Mouse (Mus musculus): ENCODE measurements around the gene Dusp2. TPM values are rescaled to one million over a fixed set of nuclear protein-coding genes. Genes with fewer than 3 reads are reported as not detected.
A peak's percentile ranks its signal among the peaks of the same experiment; 100 is the strongest.

Gene Dusp2
- polyA plus RNA-seq, 1 experiment = 163 TPM

DNA sequence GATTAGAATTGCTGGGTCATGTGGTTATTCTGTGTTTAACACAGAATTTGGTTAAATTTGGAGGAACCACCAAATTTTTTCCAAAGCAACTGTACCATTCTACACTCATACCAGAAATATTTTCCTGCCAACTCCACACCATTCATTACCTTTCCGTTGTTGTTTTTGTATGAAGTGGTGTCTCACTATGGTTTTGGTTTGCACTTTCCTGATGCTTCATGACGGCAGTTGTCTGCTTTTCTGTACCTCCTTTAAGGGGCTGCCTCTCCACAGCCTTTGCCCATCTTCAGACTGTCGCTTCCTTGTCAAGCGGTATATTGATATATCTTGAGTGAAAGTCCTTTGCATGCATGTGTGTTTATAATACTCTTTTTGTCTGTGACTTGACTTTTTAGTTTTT is 23.2 kb upstream of the Dusp2 start:
- 86% methylated on average over 4 of the region's 4 CpGs for WGBS
- Histone ChIP-seq H3K4me3 (ENCODE audit: control insufficient read depth, insufficient read depth, low read length) (no peak overlapping the region), H3K36me3 (ENCODE audit: control insufficient read depth, insufficient read depth, low read length) (no peaks in the 10 kb centered on the region), H3K27me3 (ENCODE audit: control insufficient read depth, insufficient read depth, low read length) (no peaks in the 10 kb centered on the region), H3K27ac (ENCODE audit: control insufficient read depth, insufficient read depth, low read length) (no peak overlapping the region), H3K4me1 (replicated peaks; ENCODE audit: control insufficient read depth, insufficient read depth, low read length) (peaks cover 30% of the 10 kb centered on the region)
- no peak for DNase-seq
- TF ChIP-seq POLR2A (IDR thresholded peaks at IDR 0.05; ENCODE audit: control insufficient read depth, extremely low read depth, insufficient read depth, low read length, poor library complexity) (no peak), CTCF (IDR thresholded peaks at IDR 0.05; ENCODE audit: borderline replicate concordance, control insufficient read depth, extremely low read depth, insufficient read depth, low read length, poor library complexity) (no peak)

DNA sequence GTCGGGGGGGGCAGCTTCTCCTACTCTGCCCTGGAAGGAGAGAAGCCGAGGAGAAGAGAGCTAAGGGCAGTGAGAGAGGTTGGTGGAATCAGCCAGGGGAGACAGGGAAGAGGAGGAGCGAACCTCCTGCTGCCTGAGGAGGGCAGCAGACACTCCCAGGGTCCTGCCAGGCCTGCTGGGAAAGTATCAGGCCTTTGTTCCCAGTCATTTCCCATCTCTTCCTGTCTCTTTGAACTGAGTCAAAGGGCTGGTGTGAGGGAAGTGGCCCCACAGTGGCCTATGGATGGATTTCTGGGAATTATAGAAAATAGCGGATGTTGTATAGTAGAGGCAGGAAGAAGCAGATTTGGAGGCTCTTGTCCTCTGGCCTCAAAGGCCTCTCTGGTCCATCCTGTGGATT is 22.1 kb upstream of the Dusp2 start:
- Histone ChIP-seq H3K27me3 (ENCODE audit: control insufficient read depth, insufficient read depth, low read length) (no peaks in the 10 kb centered on the region), H3K4me1 (replicated peaks; ENCODE audit: control insufficient read depth, insufficient read depth, low read length) (peaks cover 39% of the 10 kb centered on the region), H3K27ac (ENCODE audit: control insufficient read depth, insufficient read depth, low read length) (peak overlapping the region; percentile 74), H3K36me3 (ENCODE audit: control insufficient read depth, insufficient read depth, low read length) (no peaks in the 10 kb centered on the region), H3K4me3 (ENCODE audit: control insufficient read depth, insufficient read depth, low read length) (no peak overlapping the region)
- WGBS = 62% methylated on average over 4 of the region's 4 CpGs
- DNase-seq = no peak
- TF ChIP-seq POLR2A (IDR thresholded peaks at IDR 0.05; ENCODE audit: control insufficient read depth, extremely low read depth, insufficient read depth, low read length, poor library complexity) = no peak
- no peak for TF ChIP-seq CTCF (IDR thresholded peaks at IDR 0.05; ENCODE audit: borderline replicate concordance, control insufficient read depth, extremely low read depth, insufficient read depth, low read length, poor library complexity)

DNA sequence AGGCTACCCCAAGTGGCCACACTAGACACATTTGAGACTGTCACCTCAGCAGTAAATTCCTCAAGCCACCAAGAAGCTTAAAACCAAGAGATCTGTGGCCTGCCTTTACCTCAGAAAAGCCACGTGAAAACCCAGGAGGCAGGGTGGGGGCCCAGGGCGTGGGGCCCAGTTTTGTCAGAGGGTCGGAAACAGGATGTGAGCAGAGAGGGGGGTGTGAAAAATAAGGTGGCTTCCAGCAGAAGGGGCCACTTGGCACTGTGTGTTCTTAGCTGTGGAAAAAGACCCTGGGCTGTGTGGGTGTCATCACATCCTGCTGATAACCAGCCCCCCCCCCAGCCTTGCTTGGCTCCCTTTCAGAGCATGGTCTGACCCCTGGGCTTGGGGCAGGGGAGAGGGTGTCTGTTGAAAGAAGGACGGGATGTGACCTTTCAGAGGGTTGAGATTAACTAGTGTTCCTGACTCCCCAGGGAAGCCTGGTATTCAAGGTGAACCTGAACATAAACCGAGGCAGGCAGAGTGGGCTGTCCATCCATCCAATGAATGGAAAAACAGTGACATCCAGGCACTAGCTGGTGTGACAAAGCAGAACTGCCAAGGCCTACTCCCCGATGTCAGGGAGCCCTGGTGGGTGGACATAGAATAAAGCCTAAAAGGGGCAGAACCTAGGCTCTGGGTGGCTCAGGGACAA is 21.3 kb upstream of the Dusp2 start:
- no peak overlapping the region for H3K4me3 ChIP-seq (ENCODE audit: control insufficient read depth, insufficient read depth, low read length)
- no peaks in the 10 kb centered on the region for H3K36me3 ChIP-seq (ENCODE audit: control insufficient read depth, insufficient read depth, low read length)
- peaks cover 46% of the 10 kb centered on the region for H3K4me1 ChIP-seq (replicated peaks; ENCODE audit: control insufficient read depth, insufficient read depth, low read length)
- DNase-seq = peak; percentile 82
- WGBS = 20% methylated on average over 6 of the region's 6 CpGs
- TF ChIP-seq CTCF (IDR thresholded peaks at IDR 0.05; ENCODE audit: borderline replicate concordance, control insufficient read depth, extremely low read depth, insufficient read depth, low read length, poor library complexity) (no peak), POLR2A (IDR thresholded peaks at IDR 0.05; ENCODE audit: control insufficient read depth, extremely low read depth, insufficient read depth, low read length, poor library complexity) (no peak)
- peak overlapping the region; percentile 83 for H3K27ac ChIP-seq (ENCODE audit: control insufficient read depth, insufficient read depth, low read length)
- H3K27me3 ChIP-seq (ENCODE audit: control insufficient read depth, insufficient read depth, low read length) = no peaks in the 10 kb centered on the region

DNA sequence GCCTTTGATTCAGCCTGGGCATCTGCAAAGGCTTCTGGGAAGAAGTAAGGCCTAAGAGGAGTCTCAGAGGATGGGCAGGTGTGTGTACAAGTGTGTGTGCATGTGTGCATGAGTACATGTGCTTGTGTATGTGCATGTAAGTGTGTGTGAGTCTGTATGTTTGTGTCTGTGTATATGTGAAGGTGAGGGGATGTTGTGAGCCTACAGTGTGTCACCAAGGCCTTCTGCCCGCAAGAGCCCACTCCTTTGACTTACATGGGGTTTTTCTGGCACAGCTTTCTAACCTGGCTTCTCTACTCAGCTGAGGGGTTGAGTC is 20.8 kb upstream of the Dusp2 start:
- peak overlapping the region; percentile 83 for H3K27ac ChIP-seq (ENCODE audit: control insufficient read depth, insufficient read depth, low read length)
- 95% methylated on average over 1 of the region's 1 CpGs for WGBS
- H3K27me3 ChIP-seq (ENCODE audit: control insufficient read depth, insufficient read depth, low read length) = no peaks in the 10 kb centered on the region
- no peak overlapping the region for H3K4me3 ChIP-seq (ENCODE audit: control insufficient read depth, insufficient read depth, low read length)
- H3K4me1 ChIP-seq (replicated peaks; ENCODE audit: control insufficient read depth, insufficient read depth, low read length) = peaks cover 51% of the 10 kb centered on the region
- TF ChIP-seq CTCF (IDR thresholded peaks at IDR 0.05; ENCODE audit: borderline replicate concordance, control insufficient read depth, extremely low read depth, insufficient read depth, low read length, poor library complexity) (no peak), POLR2A (IDR thresholded peaks at IDR 0.05; ENCODE audit: control insufficient read depth, extremely low read depth, insufficient read depth, low read length, poor library complexity) (no peak)
- no peaks in the 10 kb centered on the region for H3K36me3 ChIP-seq (ENCODE audit: control insufficient read depth, insufficient read depth, low read length)
- DNase-seq = no peak

DNA sequence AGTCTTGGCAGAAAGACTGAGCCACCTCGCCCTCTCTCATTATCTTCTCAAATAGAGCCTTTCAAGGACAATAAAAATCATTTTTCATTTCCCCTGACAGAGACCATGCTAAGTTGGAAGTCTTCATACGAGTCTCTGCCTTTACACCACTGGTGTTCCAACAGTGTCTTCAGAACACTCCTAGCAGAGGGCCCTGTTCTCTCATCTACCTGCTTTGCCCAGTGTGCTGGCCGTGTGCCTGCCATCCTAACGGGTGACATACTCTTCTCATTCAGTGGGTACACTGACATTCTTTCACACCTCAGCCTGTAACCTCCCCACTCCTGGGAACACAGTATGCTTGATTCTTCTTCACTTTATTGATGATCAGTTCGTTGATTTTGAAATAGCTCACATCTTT is 19.5 kb upstream of the Dusp2 start:
- H3K4me3 ChIP-seq (ENCODE audit: control insufficient read depth, insufficient read depth, low read length) = no peak overlapping the region
- no peak overlapping the region for H3K27ac ChIP-seq (ENCODE audit: control insufficient read depth, insufficient read depth, low read length)
- 90% methylated on average over 5 of the region's 5 CpGs for WGBS
- DNase-seq = no peak
- H3K4me1 ChIP-seq (replicated peaks; ENCODE audit: control insufficient read depth, insufficient read depth, low read length) = peaks cover 57% of the 10 kb centered on the region
- H3K36me3 ChIP-seq (ENCODE audit: control insufficient read depth, insufficient read depth, low read length) = no peaks in the 10 kb centered on the region
- no peak for TF ChIP-seq POLR2A (IDR thresholded peaks at IDR 0.05; ENCODE audit: control insufficient read depth, extremely low read depth, insufficient read depth, low read length, poor library complexity)
- TF ChIP-seq CTCF (IDR thresholded peaks at IDR 0.05; ENCODE audit: borderline replicate concordance, control insufficient read depth, extremely low read depth, insufficient read depth, low read length, poor library complexity) = no peak
- no peaks in the 10 kb centered on the region for H3K27me3 ChIP-seq (ENCODE audit: control insufficient read depth, insufficient read depth, low read length)

DNA sequence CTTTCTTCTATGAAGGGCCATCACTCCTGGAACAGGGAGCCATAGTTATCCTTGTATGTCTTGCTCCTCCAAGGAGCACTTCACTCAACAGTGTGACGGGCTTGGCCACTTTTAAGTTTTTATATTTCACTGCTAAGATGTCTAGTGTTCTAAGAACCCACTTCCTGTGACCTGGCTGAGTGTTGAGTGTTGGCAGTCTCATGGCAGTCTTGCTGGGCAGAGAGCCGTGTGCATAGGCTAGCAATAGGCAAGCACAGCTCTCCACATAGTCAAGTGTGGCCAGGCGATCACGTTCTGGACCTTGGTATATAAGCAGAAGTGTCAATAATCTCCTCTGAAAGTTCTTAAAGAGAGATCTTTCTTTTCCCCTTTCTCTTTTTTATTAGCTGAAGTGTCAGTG is 17.8 kb upstream of the Dusp2 start:
- no peaks in the 10 kb centered on the region for H3K27me3 ChIP-seq (ENCODE audit: control insufficient read depth, insufficient read depth, low read length)
- DNase-seq = no peak
- peaks cover 67% of the 10 kb centered on the region for H3K4me1 ChIP-seq (replicated peaks; ENCODE audit: control insufficient read depth, insufficient read depth, low read length)
- peak overlapping the region; percentile 79 for H3K27ac ChIP-seq (ENCODE audit: control insufficient read depth, insufficient read depth, low read length)
- 17% methylated on average over 4 of the region's 4 CpGs for WGBS
- H3K4me3 ChIP-seq (ENCODE audit: control insufficient read depth, insufficient read depth, low read length) = no peak overlapping the region
- no peak for TF ChIP-seq CTCF (IDR thresholded peaks at IDR 0.05; ENCODE audit: borderline replicate concordance, control insufficient read depth, extremely low read depth, insufficient read depth, low read length, poor library complexity)
- no peak for TF ChIP-seq POLR2A (IDR thresholded peaks at IDR 0.05; ENCODE audit: control insufficient read depth, extremely low read depth, insufficient read depth, low read length, poor library complexity)
- no peaks in the 10 kb centered on the region for H3K36me3 ChIP-seq (ENCODE audit: control insufficient read depth, insufficient read depth, low read length)

DNA sequence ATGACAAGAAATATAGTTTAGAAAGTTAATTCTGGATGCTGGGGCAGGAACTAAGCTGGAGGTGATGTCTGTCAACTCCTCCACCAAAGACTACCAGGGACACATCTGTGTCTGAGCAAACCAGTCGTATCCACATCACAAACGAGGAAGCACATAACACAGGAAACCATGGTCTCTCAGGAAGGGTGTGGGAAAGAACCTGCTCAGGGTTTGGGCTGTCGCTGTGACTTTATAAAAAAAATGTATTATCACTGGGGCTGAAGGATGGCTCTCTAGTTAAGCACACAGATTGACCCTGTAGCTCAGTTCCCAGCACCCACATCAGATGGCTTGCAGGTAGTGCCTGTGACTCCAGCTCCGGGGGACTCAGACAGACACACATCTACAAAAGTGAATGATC is 16.9 kb upstream of the Dusp2 start:
- peak overlapping the region; percentile 79 for H3K27ac ChIP-seq (ENCODE audit: control insufficient read depth, insufficient read depth, low read length)
- no peaks in the 10 kb centered on the region for H3K27me3 ChIP-seq (ENCODE audit: control insufficient read depth, insufficient read depth, low read length)
- TF ChIP-seq CTCF (IDR thresholded peaks at IDR 0.05; ENCODE audit: borderline replicate concordance, control insufficient read depth, extremely low read depth, insufficient read depth, low read length, poor library complexity) (no peak), POLR2A (IDR thresholded peaks at IDR 0.05; ENCODE audit: control insufficient read depth, extremely low read depth, insufficient read depth, low read length, poor library complexity) (no peak)
- 3% methylated on average over 4 of the region's 4 CpGs for WGBS
- H3K36me3 ChIP-seq (ENCODE audit: control insufficient read depth, insufficient read depth, low read length) = no peaks in the 10 kb centered on the region
- peaks cover 70% of the 10 kb centered on the region for H3K4me1 ChIP-seq (replicated peaks; ENCODE audit: control insufficient read depth, insufficient read depth, low read length)
- no peak for DNase-seq
- no peak overlapping the region for H3K4me3 ChIP-seq (ENCODE audit: control insufficient read depth, insufficient read depth, low read length)

Measured in thymus, adult 2 months (tissue).